Mouse (Mus musculus): ENCODE data around the gene Hoxa9. TPM values are rescaled to one million over a fixed set of nuclear protein-coding genes. Genes with fewer than 3 reads are reported as not detected.

The Hoxa9 gene
- polyA plus RNA-seq (2016; fragmentation: Nextera tagmentation; extraction: Ambion mirVana): not detected in 2 replicates

- H3K27me3 ChIP-seq: peaks cover 94% of the 10 kb centered on the region
- no peaks in the 10 kb centered on the region for H3K4me1 ChIP-seq
- no peak within 1 kb of the TSS for H3K4me3 ChIP-seq
- H3K9me3 ChIP-seq: no peaks in the 10 kb centered on the region
- H3K36me3 ChIP-seq: no peaks in the 10 kb centered on the region
- no peak within 1 kb of the TSS for H3K27ac ChIP-seq (replicated peaks)
- H3K9ac ChIP-seq (replicated peaks): no peak within 1 kb of the TSS
- H3K4me2 ChIP-seq (replicated peaks): no peak within 1 kb of the TSS
- ATAC-seq (ENCODE audit: low FRiP score, low read depth): no peak
- 2% methylated on average over 20 of the region's 36 CpGs for WGBS
Observed at GRCm38 (mm10) chr6:52230516-52231165, at the start of gene Hoxa9. Hoxa9 (minus strand) TSS chr6:52231089.

GRCm38 (mm10) chr6:52276920-52277319 is 46.0 kb upstream of the Hoxa9 start:
- peaks cover 93% of the 10 kb centered on the region for H3K27me3 ChIP-seq
- no peak overlapping the region for H3K4me2 ChIP-seq (replicated peaks)
- ATAC-seq (ENCODE audit: low FRiP score, low read depth): no peak
- H3K9ac ChIP-seq (replicated peaks): no peak overlapping the region
- H3K27ac ChIP-seq (replicated peaks): no peak overlapping the region
- no peaks in the 10 kb centered on the region for H3K36me3 ChIP-seq
- H3K4me1 ChIP-seq: no peaks in the 10 kb centered on the region
- H3K4me3 ChIP-seq: no peak overlapping the region
- no peaks in the 10 kb centered on the region for H3K9me3 ChIP-seq
- WGBS: 7% methylated on average over 5 of the region's 5 CpGs

GRCm38 (mm10) chr6:52276382-52276781 is 45.5 kb upstream of the Hoxa9 start:
- H3K36me3 ChIP-seq: no peaks in the 10 kb centered on the region
- under 1% methylated on average over 6 of the region's 6 CpGs for WGBS
- ATAC-seq (ENCODE audit: low FRiP score, low read depth): no peak
- H3K9ac ChIP-seq (replicated peaks): no peak overlapping the region
- H3K9me3 ChIP-seq: no peaks in the 10 kb centered on the region
- H3K4me2 ChIP-seq (replicated peaks): no peak overlapping the region
- no peak overlapping the region for H3K4me3 ChIP-seq
- peaks cover 93% of the 10 kb centered on the region for H3K27me3 ChIP-seq
- no peak overlapping the region for H3K27ac ChIP-seq (replicated peaks)
- H3K4me1 ChIP-seq: no peaks in the 10 kb centered on the region

GRCm38 (mm10) chr6:52275563-52276280 is 44.8 kb upstream of the Hoxa9 start:
- H3K9ac ChIP-seq (replicated peaks): no peak overlapping the region
- H3K36me3 ChIP-seq: no peaks in the 10 kb centered on the region
- H3K4me1 ChIP-seq: no peaks in the 10 kb centered on the region
- no peak for ATAC-seq (ENCODE audit: low FRiP score, low read depth)
- WGBS: 5% methylated on average over 8 of the region's 8 CpGs
- H3K4me2 ChIP-seq (replicated peaks): no peak overlapping the region
- H3K4me3 ChIP-seq: no peak overlapping the region
- H3K27ac ChIP-seq (replicated peaks): no peak overlapping the region
- peaks cover 93% of the 10 kb centered on the region for H3K27me3 ChIP-seq
- H3K9me3 ChIP-seq: no peaks in the 10 kb centered on the region

GRCm38 (mm10) chr6:52274576-52274975 is 43.7 kb upstream of the Hoxa9 start:
- Histone ChIP-seq H3K4me3 (no peak overlapping the region), H3K27ac (replicated peaks) (no peak overlapping the region), H3K27me3 (peaks cover 96% of the 10 kb centered on the region), H3K9ac (replicated peaks) (no peak overlapping the region), H3K4me1 (no peaks in the 10 kb centered on the region), H3K9me3 (no peaks in the 10 kb centered on the region), H3K4me2 (replicated peaks) (no peak overlapping the region), H3K36me3 (no peaks in the 10 kb centered on the region)
- no peak for ATAC-seq (ENCODE audit: low FRiP score, low read depth)
- under 1% methylated on average over 11 of the region's 11 CpGs for WGBS

- ATAC-seq (ENCODE audit: low FRiP score, low read depth): no peak
- Histone ChIP-seq H3K27ac (replicated peaks) (no peak overlapping the region), H3K4me1 (no peaks in the 10 kb centered on the region), H3K9ac (replicated peaks) (no peak overlapping the region), H3K9me3 (no peaks in the 10 kb centered on the region), H3K4me2 (replicated peaks) (no peak overlapping the region), H3K27me3 (peaks cover 98% of the 10 kb centered on the region), H3K4me3 (no peak overlapping the region), H3K36me3 (no peaks in the 10 kb centered on the region)
- 0% methylated on average over 22 of the region's 22 CpGs for WGBS
Observed at GRCm38 (mm10) chr6:52273656-52274280, 42.9 kb upstream of the Hoxa9 start.

- 2% methylated on average over 22 of the region's 22 CpGs for WGBS
- Histone ChIP-seq H3K27ac (replicated peaks) (no peak overlapping the region), H3K27me3 (peaks cover 98% of the 10 kb centered on the region), H3K9me3 (no peaks in the 10 kb centered on the region), H3K36me3 (no peaks in the 10 kb centered on the region), H3K4me3 (no peak overlapping the region), H3K4me2 (replicated peaks) (no peak overlapping the region), H3K9ac (replicated peaks) (no peak overlapping the region), H3K4me1 (no peaks in the 10 kb centered on the region)
- ATAC-seq (ENCODE audit: low FRiP score, low read depth): no peak
Observed at GRCm38 (mm10) chr6:52272766-52273655, 42.1 kb upstream of the Hoxa9 start.

- H3K27ac ChIP-seq (replicated peaks): no peak overlapping the region
- H3K4me1 ChIP-seq: no peaks in the 10 kb centered on the region
- ATAC-seq (ENCODE audit: low FRiP score, low read depth): 0 out of 2 replicates have a peak, but pooled peaks have one; percentile 19
- H3K27me3 ChIP-seq: peaks cover 96% of the 10 kb centered on the region
- H3K9me3 ChIP-seq: no peaks in the 10 kb centered on the region
- no peak overlapping the region for H3K4me3 ChIP-seq
- H3K36me3 ChIP-seq: no peaks in the 10 kb centered on the region
- no peak overlapping the region for H3K4me2 ChIP-seq (replicated peaks)
- 4% methylated on average over 23 of the region's 23 CpGs for whole genome bisulfite sequencing
- H3K9ac ChIP-seq (replicated peaks): no peak overlapping the region
Observed at GRCm38 (mm10) chr6:52270494-52271480, 39.9 kb upstream of the Hoxa9 start.

GRCm38 (mm10) chr6:52268756-52269155 is 37.9 kb upstream of the Hoxa9 start:
- H3K27ac ChIP-seq (replicated peaks): no peak overlapping the region
- ATAC-seq (ENCODE audit: low FRiP score, low read depth): no peak
- no peak overlapping the region for H3K4me2 ChIP-seq (replicated peaks)
- WGBS: 2% methylated on average over 3 of the region's 3 CpGs
- no peaks in the 10 kb centered on the region for H3K9me3 ChIP-seq
- H3K27me3 ChIP-seq: peaks cover 96% of the 10 kb centered on the region
- H3K36me3 ChIP-seq: no peaks in the 10 kb centered on the region
- no peaks in the 10 kb centered on the region for H3K4me1 ChIP-seq
- no peak overlapping the region for H3K4me3 ChIP-seq
- H3K9ac ChIP-seq (replicated peaks): no peak overlapping the region

GRCm38 (mm10) chr6:52268341-52268740 is 37.5 kb upstream of the Hoxa9 start:
- Histone ChIP-seq H3K9ac (replicated peaks) (no peak overlapping the region), H3K27me3 (peaks cover 96% of the 10 kb centered on the region), H3K27ac (replicated peaks) (no peak overlapping the region), H3K4me3 (no peak overlapping the region), H3K9me3 (no peaks in the 10 kb centered on the region), H3K36me3 (no peaks in the 10 kb centered on the region), H3K4me1 (no peaks in the 10 kb centered on the region), H3K4me2 (replicated peaks) (no peak overlapping the region)
- ATAC-seq (ENCODE audit: low FRiP score, low read depth): no peak
- WGBS: 1% methylated on average over 7 of the region's 7 CpGs

GRCm38 (mm10) chr6:52267691-52268090 is 36.8 kb upstream of the Hoxa9 start:
- no peak overlapping the region for H3K4me2 ChIP-seq (replicated peaks)
- H3K4me3 ChIP-seq: no peak overlapping the region
- WGBS: 9% methylated on average over 3 of the region's 3 CpGs
- no peak for ATAC-seq (ENCODE audit: low FRiP score, low read depth)
- H3K36me3 ChIP-seq: no peaks in the 10 kb centered on the region
- no peaks in the 10 kb centered on the region for H3K4me1 ChIP-seq
- H3K9me3 ChIP-seq: no peaks in the 10 kb centered on the region
- no peak overlapping the region for H3K27ac ChIP-seq (replicated peaks)
- peaks cover 96% of the 10 kb centered on the region for H3K27me3 ChIP-seq
- no peak overlapping the region for H3K9ac ChIP-seq (replicated peaks)

All from midbrain, embryonic 12.5 days (tissue).